21 mouse cellular contexts compared by ENCODE assay signal in the genomic region with DNA sequence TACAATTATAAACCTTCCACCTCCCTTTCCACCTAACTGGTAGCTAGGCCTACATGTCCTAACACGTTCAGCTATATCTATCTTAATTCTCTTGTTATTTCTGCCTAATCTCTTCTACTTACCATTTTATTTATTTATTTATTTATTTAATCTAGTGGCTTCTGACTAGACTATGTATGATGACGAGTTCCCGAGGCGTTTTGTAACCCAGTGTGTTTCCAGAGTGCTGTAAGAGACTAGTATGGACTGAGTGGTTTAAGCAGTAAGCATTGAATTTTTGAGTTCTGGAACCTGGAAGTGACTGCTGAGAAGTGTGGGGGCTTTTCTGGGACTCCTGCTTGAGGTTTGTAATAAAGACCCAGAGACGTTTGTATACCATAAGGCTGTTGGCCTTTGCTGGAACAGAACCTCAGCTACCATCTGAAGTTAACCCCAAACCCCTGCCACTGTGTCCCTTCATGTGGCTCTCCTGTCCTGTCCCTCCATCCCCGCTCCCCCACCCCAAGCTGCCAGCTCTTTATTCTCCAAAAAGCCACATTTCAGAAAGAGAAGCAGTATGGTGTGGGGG.
"Had no signal": no experiment of that assay in that cellular context is flagged by ENCODE, and none has a peak within 500 bp of the region (broad histone marks: within the 10 kb centered on the region; RNA-seq: fewer than 3 reads in every experiment).

No protein-coding gene starts in this region.

- ATAC-seq: intestine, embryonic 15.5 days had no signal

- H3K27me3 ChIP-seq: intestine, embryonic 15.5 days; kidney, embryonic 15.5 days; limb, embryonic 12.5 days; limb, embryonic 15.5 days; liver, embryonic 13.5 days; neural tube, embryonic 12.5 days; neural tube, embryonic 15.5 days; stomach, embryonic 15.5 days had no signal

- DNase-seq: kidney, adult 11 months; kidney, adult 8-10 months; kidney, postnatal 10 days; kidney, postnatal 36 days; left cerebral cortex, postnatal 4 days; liver, embryonic 13.5 days; lung, adult 2 months; lung, postnatal 14 days; lung, postnatal 4 days; right cerebral cortex, adult 18-20 months; right cerebral cortex, postnatal 14 days; right cerebral cortex, postnatal 4 days; thymus, postnatal 25 days had no signal

- H3K9ac ChIP-seq: intestine, embryonic 15.5 days; kidney, embryonic 15.5 days; limb, embryonic 12.5 days; limb, embryonic 15.5 days; liver, embryonic 13.5 days; midbrain, embryonic 12.5 days; neural tube, embryonic 12.5 days; neural tube, embryonic 15.5 days; stomach, embryonic 15.5 days had no signal

- H3K4me1 ChIP-seq: intestine, embryonic 15.5 days; limb, embryonic 15.5 days; neural tube, embryonic 15.5 days; stomach, embryonic 15.5 days had no signal

- H3K36me3 ChIP-seq: intestine, embryonic 15.5 days; kidney, embryonic 15.5 days; limb, embryonic 12.5 days; limb, embryonic 15.5 days; liver, embryonic 13.5 days; midbrain, embryonic 12.5 days; neural tube, embryonic 12.5 days; neural tube, embryonic 15.5 days; stomach, embryonic 15.5 days had no signal

- H3K4me2 ChIP-seq: intestine, embryonic 15.5 days; kidney, embryonic 15.5 days; limb, embryonic 12.5 days; limb, embryonic 15.5 days; midbrain, embryonic 12.5 days; neural tube, embryonic 12.5 days; neural tube, embryonic 15.5 days; stomach, embryonic 15.5 days had no signal

- H3K4me3 ChIP-seq: intestine, embryonic 15.5 days; kidney, embryonic 15.5 days; limb, embryonic 12.5 days; limb, embryonic 15.5 days; liver, embryonic 13.5 days; midbrain, embryonic 12.5 days; neural tube, embryonic 12.5 days; neural tube, embryonic 15.5 days; stomach, embryonic 15.5 days had no signal

- H3K9me3 ChIP-seq: intestine, embryonic 15.5 days; kidney, embryonic 15.5 days; limb, embryonic 15.5 days; liver, embryonic 13.5 days; midbrain, embryonic 12.5 days; neural tube, embryonic 12.5 days; neural tube, embryonic 15.5 days; stomach, embryonic 15.5 days had no signal

- H3K27ac ChIP-seq: intestine, embryonic 15.5 days; kidney, embryonic 15.5 days; limb, embryonic 12.5 days; limb, embryonic 15.5 days; liver, embryonic 13.5 days; midbrain, embryonic 12.5 days; neural tube, embryonic 12.5 days; neural tube, embryonic 15.5 days; stomach, embryonic 15.5 days had no signal
